Mouse (Mus musculus): ENCODE results near the gene Kcnk16. TPM values are rescaled to one million over a fixed set of nuclear protein-coding genes. Genes with fewer than 3 reads are reported as not detected.

Kcnk16 gene
- total RNA-seq, 2 experiments from 2014 or later: not detected

- intact Hi-C loops (cut with DNase I): loop anchor here (10.0 kb wide), 1 partner anchor 77 kb away; the partner anchor contains the start of gene Saysd1
- DNase-seq (ENCODE audit: extremely low spot score in 1 of 2, low spot score in 2 of 2): no peak
These were observed 57.0 kb downstream of the Kcnk16 start for GRCm38 (mm10) chr14:20211754-20212601.

Other genes starting within 250 kb of the Kcnk16 start
- gene Saysd1, start 130.7 kb downstream of the Kcnk16 start, total RNA-seq (2021): 1 to 10 TPM; 4.6 to 4.8 TPM
- gene Kcnk5, start 87.4 kb downstream of the Kcnk16 start, total RNA-seq (2021): under 1 TPM; 0.34 to 0.36 TPM
- gene Nudt13, start 25.5 kb upstream of the Kcnk16 start, total RNA-seq (2021): 10 to 100 TPM; 19.6 to 21.1 TPM
- gene Ecd, start 78.9 kb upstream of the Kcnk16 start, total RNA-seq (2021): 10 to 100 TPM; 29.6 to 33.0 TPM
- gene Fam149b, start 79.0 kb upstream of the Kcnk16 start, total RNA-seq (2021): 10 to 100 TPM; 41.8 to 48.7 TPM
- gene Dnajc9, start 119.7 kb upstream of the Kcnk16 start, total RNA-seq (2021): 10 to 100 TPM; 23.3 to 25.8 TPM
- gene Mrps16, start 124.4 kb upstream of the Kcnk16 start, total RNA-seq (2021): 10 to 100 TPM; 39.2 to 39.4 TPM
- gene Cfap70, start 183.0 kb upstream of the Kcnk16 start, total RNA-seq (2021): 1 to 10 TPM; 2.5 to 3.0 TPM
- gene Anxa7, start 210.9 kb upstream of the Kcnk16 start, total RNA-seq (2021): 10 to 100 TPM; 50.6 to 52.6 TPM
- gene Mss51, start 227.7 kb upstream of the Kcnk16 start, total RNA-seq (2021): 1 to 10 TPM in 1 of 2 experiments, under 1 TPM in 1; 0.97 to 1.1 TPM

Data from left cerebral cortex, postnatal 10 days (tissue).